Mouse (Mus musculus): ENCODE measurements around the gene Dchs2. TPM values are rescaled to one million over a fixed set of nuclear protein-coding genes. Genes with fewer than 3 reads are reported as not detected.

Gene Dchs2
- 1.4 and 1.6 TPM in 2 replicates for polyA plus RNA-seq (2012; rRNA removed)

GRCm38 (mm10) chr3:83127726-83128448 is at the start of gene Dchs2:
Gene Dchs2 (plus strand): TSS chr3:83127948.

Other genes starting within 250 kb of the Dchs2 start
- gene Lrat, start 224.0 kb upstream of the Dchs2 start, polyA plus RNA-seq (2012; rRNA removed): 0.25 and 0.39 TPM in 2 replicates
- 0.06 and 0.17 TPM in 2 replicates for gene Fgg, start 120.2 kb upstream of the Dchs2 start, polyA plus RNA-seq (2012; rRNA removed)
- 0.15 and 0.17 TPM in 2 replicates for gene Fga, start 101.9 kb upstream of the Dchs2 start, polyA plus RNA-seq (2012; rRNA removed)
- gene Fgb, start 78.1 kb upstream of the Dchs2 start, polyA plus RNA-seq (2012; rRNA removed): 0.04 and 0.05 TPM in 2 replicates
- gene Plrg1, start 72.4 kb upstream of the Dchs2 start, polyA plus RNA-seq (2012; rRNA removed): 91.3 and 93.0 TPM in 2 replicates

Data from central nervous system, embryonic 18 days (tissue).